ENCODE assay signal across 8 mouse cellular contexts in genomic region chr13:99352758-99353489, GRCm38 (mm10). TPM values are rescaled to one million over a fixed set of nuclear protein-coding genes. Genes with fewer than 3 reads are reported as not detected.
DNase-seq lines count a peak whose midpoint lies in the region; ATAC-seq and TF ChIP-seq lines count a peak whose summit lies in the region.

No protein-coding gene starts in this region.

- H3K27ac ChIP-seq in hindbrain, embryonic 10.5 days: peak overlapping the region; percentile 91
- peak overlapping the region; percentile 78 for H3K27ac ChIP-seq in lung, postnatal 0 days (ENCODE audit: low read length)

- peak; percentile 100 for ATAC-seq in frontal cortex, adult (ENCODE audit: low TSS enrichment)
- ATAC-seq in lung, postnatal 0 days: peak; percentile 100

- no peaks in the 10 kb centered on the region for H3K9me3 ChIP-seq in hindbrain, embryonic 10.5 days
- H3K9me3 ChIP-seq in lung, postnatal 0 days (ENCODE audit: low read length): no peaks in the 10 kb centered on the region

- H3K4me2 ChIP-seq in lung, postnatal 0 days (replicated peaks; ENCODE audit: low read depth, low read length): peak overlapping the region; percentile 61

- no peak for TF ChIP-seq EP300 in lung, postnatal 0 days (IDR thresholded peaks at IDR 0.05)

- H3K9ac ChIP-seq in lung, postnatal 0 days (replicated peaks; ENCODE audit: low read depth): no peak overlapping the region

- peaks cover 45% of the 10 kb centered on the region for H3K36me3 ChIP-seq in hindbrain, embryonic 10.5 days
- no peaks in the 10 kb centered on the region for H3K36me3 ChIP-seq in lung, postnatal 0 days (ENCODE audit: insufficient read depth, low read length)

- H3K27me3 ChIP-seq in hindbrain, embryonic 10.5 days (ENCODE audit: insufficient read depth, poor library complexity, severe bottlenecking): no peaks in the 10 kb centered on the region
- H3K27me3 ChIP-seq in lung, postnatal 0 days (replicated peaks; ENCODE audit: insufficient read depth, low read length): no peaks in the 10 kb centered on the region

- WGBS in hindbrain, embryonic 10.5 days: 12% methylated on average over 28 of the region's 28 CpGs
- 10% methylated on average over 28 of the region's 28 CpGs for WGBS in lung, postnatal 0 days

- peak overlapping the region; percentile 55 for H3K4me3 ChIP-seq in hindbrain, embryonic 10.5 days
- H3K4me3 ChIP-seq in lung, postnatal 0 days (ENCODE audit: low read depth, low read length): peak overlapping the region; percentile 45

- peak; percentile 98 for DNase-seq in MN1 (ENCODE audit: low spot score)
- peak; percentile 97 for DNase-seq in cerebellum, adult 9-10 months
- DNase-seq in hindbrain, embryonic 10.5 days (ENCODE audit: low spot score): peak; percentile 96
- peak; percentile 98 for DNase-seq in layer of hippocampus, adult 9-11 months
- peak; percentile 99 for DNase-seq in lung, postnatal 0 days (ENCODE audit: low spot score)
- DNase-seq in ovary, postnatal 14 days (ENCODE audit: low spot score): peak; percentile 89
- DNase-seq in thymus, postnatal 14 days: peak; percentile 93

- H3K4me1 ChIP-seq in hindbrain, embryonic 10.5 days (replicated peaks): peaks cover 27% of the 10 kb centered on the region
- H3K4me1 ChIP-seq in lung, postnatal 0 days (ENCODE audit: insufficient read depth, low read depth, low read length): no peaks in the 10 kb centered on the region

- peak; percentile 99 for TF ChIP-seq CTCF in lung, postnatal 0 days (IDR thresholded peaks at IDR 0.05)

RNA-seq across cellular contexts. Expression of gene Mrps27, which starts 8.3 kb away (rescaled TPM):
- 68.3 and 74.1 TPM in 2 replicates for polyA plus RNA-seq in hindbrain, embryonic 10.5 days (2016; fragmentation: Nextera tagmentation; extraction: Ambion mirVana)
- 19.2 and 20.4 TPM in 2 replicates for polyA plus RNA-seq in lung, postnatal 0 days (2015; fragmentation: Nextera tagmentation; extraction: Ambion mirVana)

RNA-seq across cellular contexts. Expression of gene Ptcd2, which starts 8.4 kb away (rescaled TPM):
- polyA plus RNA-seq in hindbrain, embryonic 10.5 days (2016; fragmentation: Nextera tagmentation; extraction: Ambion mirVana): 50.2 and 51.8 TPM in 2 replicates
- 22.9 and 25.3 TPM in 2 replicates for polyA plus RNA-seq in lung, postnatal 0 days (2015; fragmentation: Nextera tagmentation; extraction: Ambion mirVana)

Comparison
In these comparisons a context has a peak if more than half of its experiments do, and no peak if none do; other contexts are left out.
1. Peak in every context shown above with its lines: DNase-seq, ATAC-seq, H3K4me3 ChIP-seq and H3K27ac ChIP-seq.